In the genomic region with DNA sequence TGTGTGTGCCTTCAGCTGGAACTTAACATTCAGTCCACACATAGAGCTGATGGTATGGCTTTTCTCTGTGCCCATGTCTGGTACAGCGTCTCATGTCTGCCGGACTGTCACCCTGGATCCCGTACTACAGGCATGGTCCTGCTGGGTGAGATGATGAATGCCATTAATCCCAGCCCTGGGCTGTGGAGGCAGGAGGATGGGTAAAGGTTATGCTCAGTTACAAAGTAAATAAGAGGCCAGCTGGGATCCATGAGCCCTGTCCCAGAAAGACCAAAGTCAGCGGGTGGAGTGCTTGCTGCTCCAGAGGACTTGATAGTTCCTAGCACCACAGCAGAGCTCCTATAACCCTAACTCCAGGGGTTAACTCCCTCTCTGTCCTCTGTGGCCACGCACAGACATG, we compare ENCODE assay signal across 31 mouse cellular contexts. TPM values are rescaled to one million over a fixed set of nuclear protein-coding genes. Genes with fewer than 3 reads are reported as not detected.
DNase-seq lines count a peak whose midpoint lies in the region; ATAC-seq and TF ChIP-seq lines count a peak whose summit lies in the region.
"Had no signal": no experiment of that assay in that cellular context is flagged by ENCODE, and none has a peak within 500 bp of the region (broad histone marks: within the 10 kb centered on the region; RNA-seq: fewer than 3 reads in every experiment).

No protein-coding gene starts in this region.

- ATAC-seq in intestine, embryonic 16.5 days: peak; percentile 29; the same call in 1 of the 2 replicates
- ATAC-seq in intestine, embryonic 15.5 days: no peak
- no peak for ATAC-seq in limb, embryonic 12.5 days (ENCODE audit: insufficient number of reproducible peaks, insufficient read depth, low FRiP score, low TSS enrichment, low read depth)
- peak; percentile 28; the same call in 1 of the 2 replicates for ATAC-seq in liver, embryonic 14.5 days (ENCODE audit: insufficient read depth)
- ATAC-seq: forebrain, embryonic 15.5 days; hindbrain, embryonic 16.5 days; intestine, postnatal 0 days; midbrain, embryonic 15.5 days; Patski had no signal

- no peak overlapping the region for H3K9ac ChIP-seq in intestine, embryonic 16.5 days (ENCODE audit: low read depth, low read length)
- no peak overlapping the region for H3K9ac ChIP-seq in intestine, embryonic 15.5 days
- no peak overlapping the region for H3K9ac ChIP-seq in limb, embryonic 12.5 days (replicated peaks)
- H3K9ac ChIP-seq in liver, embryonic 14.5 days (replicated peaks): no peak overlapping the region
- H3K9ac ChIP-seq: embryonic facial prominence, embryonic 12.5 days; forebrain, embryonic 15.5 days; heart, embryonic 15.5 days; lung, embryonic 14.5 days; midbrain, embryonic 15.5 days; neural tube, embryonic 15.5 days; stomach, embryonic 15.5 days had no signal

- no peaks in the 10 kb centered on the region for H3K9me3 ChIP-seq in intestine, embryonic 16.5 days (ENCODE audit: control insufficient read depth, low read length)
- no peaks in the 10 kb centered on the region for H3K9me3 ChIP-seq in intestine, embryonic 15.5 days
- no peaks in the 10 kb centered on the region for H3K9me3 ChIP-seq in limb, embryonic 12.5 days
- H3K9me3 ChIP-seq in limb, embryonic 10.5 days (replicated peaks): no peaks in the 10 kb centered on the region
- no peaks in the 10 kb centered on the region for H3K9me3 ChIP-seq in liver, embryonic 14.5 days (ENCODE audit: control insufficient read depth, low read length)
- H3K9me3 ChIP-seq: embryonic facial prominence, embryonic 12.5 days; forebrain, embryonic 15.5 days; heart, embryonic 15.5 days; midbrain, embryonic 10.5 days; midbrain, embryonic 15.5 days; neural tube, embryonic 15.5 days; stomach, embryonic 15.5 days had no signal

- no peak for TF ChIP-seq EP300 in liver, embryonic 14.5 days (IDR thresholded peaks at IDR 0.05; ENCODE audit: low read depth)

- H3K4me2 ChIP-seq in intestine, embryonic 16.5 days (ENCODE audit: low read depth, low read length): no peak overlapping the region
- H3K4me2 ChIP-seq in intestine, embryonic 15.5 days (replicated peaks): no peak overlapping the region
- no peak overlapping the region for H3K4me2 ChIP-seq in limb, embryonic 12.5 days
- no peak overlapping the region for H3K4me2 ChIP-seq in liver, embryonic 14.5 days (ENCODE audit: low read depth)
- H3K4me2 ChIP-seq: embryonic facial prominence, embryonic 12.5 days; forebrain, embryonic 15.5 days; heart, embryonic 15.5 days; lung, embryonic 14.5 days; midbrain, embryonic 15.5 days; neural tube, embryonic 15.5 days; stomach, embryonic 15.5 days had no signal

- no peak overlapping the region for H3K27ac ChIP-seq in intestine, embryonic 16.5 days (ENCODE audit: low read length)
- H3K27ac ChIP-seq in intestine, embryonic 15.5 days: no peak overlapping the region
- H3K27ac ChIP-seq in limb, embryonic 12.5 days: 0 out of 2 replicates have a peak overlapping the region, but pooled peaks have one; percentile 17
- no peak overlapping the region for H3K27ac ChIP-seq in limb, embryonic 10.5 days
- no peak overlapping the region for H3K27ac ChIP-seq in liver, embryonic 14.5 days
- H3K27ac ChIP-seq: embryonic facial prominence, embryonic 12.5 days; forebrain, embryonic 10.5 days; forebrain, embryonic 15.5 days; heart, embryonic 15.5 days; layer of hippocampus, adult 2 months; midbrain, embryonic 10.5 days; midbrain, embryonic 15.5 days; neural tube, embryonic 15.5 days; stomach, embryonic 15.5 days had no signal

- 63% methylated on average over 5 of the region's 5 CpGs for WGBS in intestine, embryonic 16.5 days
- 55% methylated on average over 5 of the region's 5 CpGs for WGBS in intestine, embryonic 15.5 days
- 67% methylated on average over 5 of the region's 5 CpGs for WGBS in limb, embryonic 12.5 days
- WGBS in limb, embryonic 10.5 days: 73% methylated on average over 5 of the region's 5 CpGs
- 80% methylated on average over 5 of the region's 5 CpGs for WGBS in liver, embryonic 14.5 days (ENCODE audit: insufficient replicate concordance)

- peaks cover 13% of the 10 kb centered on the region; the same call in 1 of the 2 replicates for H3K36me3 ChIP-seq in intestine, embryonic 16.5 days (ENCODE audit: control insufficient read depth, insufficient read depth, low read length)
- H3K36me3 ChIP-seq in intestine, embryonic 15.5 days: peaks cover 12% of the 10 kb centered on the region; the same call in 1 of the 2 replicates
- H3K36me3 ChIP-seq in limb, embryonic 12.5 days: peaks cover 72% of the 10 kb centered on the region
- H3K36me3 ChIP-seq in limb, embryonic 10.5 days: peaks cover 61% of the 10 kb centered on the region
- H3K36me3 ChIP-seq in liver, embryonic 14.5 days (replicated peaks; ENCODE audit: control insufficient read depth, insufficient read depth, low read depth): peaks cover 7% of the 10 kb centered on the region

- no peaks in the 10 kb centered on the region for H3K27me3 ChIP-seq in intestine, embryonic 16.5 days (replicated peaks; ENCODE audit: control insufficient read depth, insufficient read depth, low read length)
- no peaks in the 10 kb centered on the region for H3K27me3 ChIP-seq in intestine, embryonic 15.5 days (replicated peaks)
- H3K27me3 ChIP-seq in limb, embryonic 12.5 days: no peaks in the 10 kb centered on the region
- H3K27me3 ChIP-seq in limb, embryonic 10.5 days (ENCODE audit: low read depth, poor library complexity, severe bottlenecking): no peaks in the 10 kb centered on the region
- H3K27me3 ChIP-seq in liver, embryonic 14.5 days (ENCODE audit: control insufficient read depth, insufficient read depth, low read length): no peaks in the 10 kb centered on the region
- H3K27me3 ChIP-seq: embryonic facial prominence, embryonic 12.5 days; forebrain, embryonic 15.5 days; heart, embryonic 15.5 days; midbrain, embryonic 15.5 days; neural tube, embryonic 15.5 days; Patski; stomach, embryonic 15.5 days had no signal

- 0 out of 2 replicates have a peak, but pooled peaks cover 4% of the 10 kb centered on the region for H3K4me1 ChIP-seq in intestine, embryonic 16.5 days (ENCODE audit: control insufficient read depth, insufficient read depth, low read length)
- 0 out of 2 replicates have a peak, but pooled peaks cover 2% of the 10 kb centered on the region for H3K4me1 ChIP-seq in intestine, embryonic 15.5 days (replicated peaks)
- peaks cover 23% of the 10 kb centered on the region for H3K4me1 ChIP-seq in limb, embryonic 12.5 days (replicated peaks)
- H3K4me1 ChIP-seq in limb, embryonic 10.5 days: peaks cover 25% of the 10 kb centered on the region
- H3K4me1 ChIP-seq in liver, embryonic 14.5 days (replicated peaks; ENCODE audit: control insufficient read depth in 2 of 2, insufficient read depth in 2 of 2, low read length in 1 of 2): peaks cover 0 to 6% of the 10 kb centered on the region in 2 experiments; a peak in 1 of 4 replicates
- H3K4me1 ChIP-seq: forebrain, embryonic 15.5 days; midbrain, embryonic 15.5 days; neural tube, embryonic 15.5 days; stomach, embryonic 15.5 days had no signal

- no peak for TF ChIP-seq CTCF in liver, embryonic 14.5 days (IDR thresholded peaks at IDR 0.05; ENCODE audit: low read depth)

- no peak for DNase-seq in limb, embryonic 10.5 days (ENCODE audit: low spot score)
- DNase-seq in liver, embryonic 14.5 days (ENCODE audit: low read depth in 3 of 3, low spot score in 3 of 3): no peak
- DNase-seq in yolk sac, embryonic 10.5 days (ENCODE audit: low spot score): peak; percentile 36
- DNase-seq in gastrocnemius, adult 18-20 months (ENCODE audit: low spot score): no peak
- DNase-seq in layer of hippocampus, adult 8-10 months (ENCODE audit: low spot score in 2 of 2): no peak
- DNase-seq: adrenal gland, postnatal 10 days; cerebellum, adult 11 months; cerebellum, adult 9-10 months; cerebellum, postnatal 36 days; gastrocnemius, postnatal 10 days; kidney, postnatal 14 days; lung, embryonic 14.5 days; lung, postnatal 14 days; retina, postnatal 1 day; right cerebral cortex, postnatal 25 days; thymus, postnatal 14 days had no signal

- H3K4me3 ChIP-seq in intestine, embryonic 16.5 days (ENCODE audit: low read length): no peak overlapping the region
- H3K4me3 ChIP-seq in intestine, embryonic 15.5 days (replicated peaks): no peak overlapping the region
- no peak overlapping the region for H3K4me3 ChIP-seq in limb, embryonic 12.5 days (replicated peaks)
- H3K4me3 ChIP-seq in limb, embryonic 10.5 days: no peak overlapping the region
- no peak overlapping the region for H3K4me3 ChIP-seq in liver, embryonic 14.5 days (ENCODE audit: insufficient read depth in 1 of 2, low read depth in 2 of 2, low read length in 2 of 2)
- H3K4me3 ChIP-seq: embryonic facial prominence, embryonic 12.5 days; forebrain, embryonic 10.5 days; forebrain, embryonic 15.5 days; heart, embryonic 15.5 days; layer of hippocampus, adult 2 months; midbrain, embryonic 10.5 days; midbrain, embryonic 15.5 days; neural tube, embryonic 15.5 days; stomach, embryonic 15.5 days had no signal

RNA-seq across cellular contexts. Expression of a gene that starts 21.6 kb away (rescaled TPM):
- polyA plus RNA-seq in intestine, embryonic 16.5 days (2015; fragmentation: Nextera tagmentation; extraction: Ambion mirVana): 0.88 and 1.1 TPM in 2 replicates
- polyA plus RNA-seq in intestine, embryonic 15.5 days (2015; fragmentation: Nextera tagmentation; extraction: Ambion mirVana): 0.72 and 0.98 TPM in 2 replicates
- polyA plus RNA-seq in limb, embryonic 12.5 days (2016; fragmentation: Nextera tagmentation; extraction: Ambion mirVana): 0.38 and 0.51 TPM in 2 replicates
- polyA plus RNA-seq in limb, embryonic 10.5 days (2016; fragmentation: Nextera tagmentation; extraction: Ambion mirVana): 0.34 and 0.35 TPM in 2 replicates
- polyA plus RNA-seq in liver, embryonic 14.5 days (2012; rRNA removed): 0.90 and 0.97 TPM in 2 replicates
- 0.39 and 0.52 TPM in 2 replicates for polyA plus RNA-seq in liver, embryonic 14.5 days (2014; fragmentation: Nextera tagmentation; extraction: Ambion mirVana)
- total RNA-seq in gastrocnemius, adult 18-20 months (2021): 10 to 100 TPM; 16.2 to 23.7 TPM
- 1 to 10 TPM in 2 of 4 experiments, under 1 TPM in 2; 0.83 to 1.3 (median 1.1) TPM for total RNA-seq in layer of hippocampus, adult 8-10 months (2022)
- polyA plus RNA-seq: Patski had no signal

RNA-seq across cellular contexts. Expression of a gene that starts 27.2 kb away (rescaled TPM):
- 82.9 and 85.6 TPM in 2 replicates for polyA plus RNA-seq in intestine, embryonic 16.5 days (2015; fragmentation: Nextera tagmentation; extraction: Ambion mirVana)
- 78.3 and 83.5 TPM in 2 replicates for polyA plus RNA-seq in intestine, embryonic 15.5 days (2015; fragmentation: Nextera tagmentation; extraction: Ambion mirVana)
- 45.7 and 52.8 TPM in 2 replicates for polyA plus RNA-seq in limb, embryonic 12.5 days (2016; fragmentation: Nextera tagmentation; extraction: Ambion mirVana)
- polyA plus RNA-seq in limb, embryonic 10.5 days (2016; fragmentation: Nextera tagmentation; extraction: Ambion mirVana): 47.9 and 52.9 TPM in 2 replicates
- polyA plus RNA-seq in liver, embryonic 14.5 days (2012; rRNA removed): 26.1 and 27.4 TPM in 2 replicates
- polyA plus RNA-seq in liver, embryonic 14.5 days (2014; fragmentation: Nextera tagmentation; extraction: Ambion mirVana): 57.7 and 58.1 TPM in 2 replicates
- 100 to 1,000 TPM; 119 to 125 TPM for total RNA-seq in gastrocnemius, adult 18-20 months (2021)
- 100 to 1,000 TPM in 1 of 4 experiments, 10 to 100 TPM in 3; 85.3 to 108 (median 90.5) TPM for total RNA-seq in layer of hippocampus, adult 8-10 months (2022)

RNA-seq across cellular contexts. Expression of a gene that starts 31.8 kb away (rescaled TPM):
- polyA plus RNA-seq in intestine, embryonic 16.5 days (2015; fragmentation: Nextera tagmentation; extraction: Ambion mirVana): 133 and 153 TPM in 2 replicates
- 154 and 157 TPM in 2 replicates for polyA plus RNA-seq in intestine, embryonic 15.5 days (2015; fragmentation: Nextera tagmentation; extraction: Ambion mirVana)
- polyA plus RNA-seq in limb, embryonic 12.5 days (2016; fragmentation: Nextera tagmentation; extraction: Ambion mirVana): 175 and 178 TPM in 2 replicates
- 239 and 250 TPM in 2 replicates for polyA plus RNA-seq in limb, embryonic 10.5 days (2016; fragmentation: Nextera tagmentation; extraction: Ambion mirVana)
- polyA plus RNA-seq in liver, embryonic 14.5 days (2012; rRNA removed): 46.2 and 47.9 TPM in 2 replicates
- 84.7 and 87.3 TPM in 2 replicates for polyA plus RNA-seq in liver, embryonic 14.5 days (2014; fragmentation: Nextera tagmentation; extraction: Ambion mirVana)
- total RNA-seq in gastrocnemius, adult 18-20 months (2021): 1 to 10 TPM; 5.5 to 6.1 TPM
- total RNA-seq in layer of hippocampus, adult 8-10 months (2022): 10 to 100 TPM; 16.1 to 18.5 (median 16.4) TPM

RNA-seq across cellular contexts. Expression of a gene that starts 51.9 kb away (rescaled TPM):
- 31.7 and 146 TPM in 2 replicates for polyA plus RNA-seq in intestine, embryonic 16.5 days (2015; fragmentation: Nextera tagmentation; extraction: Ambion mirVana)
- 235 and 275 TPM in 2 replicates for polyA plus RNA-seq in intestine, embryonic 15.5 days (2015; fragmentation: Nextera tagmentation; extraction: Ambion mirVana)
- 368 and 379 TPM in 2 replicates for polyA plus RNA-seq in limb, embryonic 12.5 days (2016; fragmentation: Nextera tagmentation; extraction: Ambion mirVana)
- polyA plus RNA-seq in limb, embryonic 10.5 days (2016; fragmentation: Nextera tagmentation; extraction: Ambion mirVana): 234 and 286 TPM in 2 replicates
- 61.1 and 69.0 TPM in 2 replicates for polyA plus RNA-seq in liver, embryonic 14.5 days (2012; rRNA removed)
- polyA plus RNA-seq in liver, embryonic 14.5 days (2014; fragmentation: Nextera tagmentation; extraction: Ambion mirVana): 54.3 and 64.3 TPM in 2 replicates
- 10 to 100 TPM; 80.1 to 88.4 TPM for total RNA-seq in gastrocnemius, adult 18-20 months (2021)
- 100 to 1,000 TPM; 562 to 622 (median 577) TPM for total RNA-seq in layer of hippocampus, adult 8-10 months (2022)

RNA-seq across cellular contexts. Expression of a gene that starts 57.9 kb away (rescaled TPM):
- polyA plus RNA-seq in intestine, embryonic 16.5 days (2015; fragmentation: Nextera tagmentation; extraction: Ambion mirVana): 5.3 and 5.9 TPM in 2 replicates
- 7.5 and 8.3 TPM in 2 replicates for polyA plus RNA-seq in intestine, embryonic 15.5 days (2015; fragmentation: Nextera tagmentation; extraction: Ambion mirVana)
- 5.6 and 6.4 TPM in 2 replicates for polyA plus RNA-seq in limb, embryonic 12.5 days (2016; fragmentation: Nextera tagmentation; extraction: Ambion mirVana)
- polyA plus RNA-seq in limb, embryonic 10.5 days (2016; fragmentation: Nextera tagmentation; extraction: Ambion mirVana): 2.0 and 3.2 TPM in 2 replicates
- 0.06 and 0.12 TPM in 2 replicates for polyA plus RNA-seq in liver, embryonic 14.5 days (2012; rRNA removed)
- 0.16 and 0.28 TPM in 2 replicates for polyA plus RNA-seq in liver, embryonic 14.5 days (2014; fragmentation: Nextera tagmentation; extraction: Ambion mirVana)
- not detected for total RNA-seq in gastrocnemius, adult 18-20 months (2021)
- total RNA-seq in layer of hippocampus, adult 8-10 months (2022): 10 to 100 TPM; 26.5 to 35.8 (median 29.7) TPM

Comparison
In these comparisons a context has a peak if more than half of its experiments do, and no peak if none do; other contexts are left out.
1. ATAC-seq: peak in intestine, embryonic 16.5 days (single experiment) and liver, embryonic 14.5 days (single experiment); none in intestine, embryonic 15.5 days (single experiment) and limb, embryonic 12.5 days (single experiment).